Mouse (Mus musculus) spleen, adult 12 weeks (tissue): ENCODE data around the gene Pnliprp1.

Experiments used
- DNase-seq: peaks from one replicate; pipeline ENCODE4 v3.0.0; 2022; ENCODE audit warnings: low spot score

The Pnliprp1 gene

GRCm38 (mm10) chr19:58728445-58729031 lies at the start of gene Pnliprp1:
TSS of gene Pnliprp1 (plus strand) at chr19:58728887.
- DNase-seq: no peak

- DNase-seq: no peak
Measured at GRCm38 (mm10) chr19:58688933-58689332, 39.8 kb upstream of the Pnliprp1 start.

GRCm38 (mm10) chr19:58695314-58695713 lies 33.4 kb upstream of the Pnliprp1 start:
- DNase-seq: no peak

- no peak for DNase-seq
Measured at GRCm38 (mm10) chr19:58696235-58696634, 32.5 kb upstream of the Pnliprp1 start.

- DNase-seq: no peak
Measured at GRCm38 (mm10) chr19:58704556-58704955, 24.1 kb upstream of the Pnliprp1 start.

GRCm38 (mm10) chr19:58708611-58709010 lies 20.1 kb upstream of the Pnliprp1 start:
- no peak for DNase-seq

- DNase-seq: no peak
Measured at GRCm38 (mm10) chr19:58717925-58718324, 10.8 kb upstream of the Pnliprp1 start.

- no peak for DNase-seq
Measured at GRCm38 (mm10) chr19:58720439-58720838, 8.2 kb upstream of the Pnliprp1 start.

GRCm38 (mm10) chr19:58726551-58726950 lies 2.1 kb upstream of the Pnliprp1 start:
- DNase-seq: no peak

- no peak for DNase-seq
Measured at GRCm38 (mm10) chr19:58727756-58728155, 931 bp upstream of the Pnliprp1 start.

GRCm38 (mm10) chr19:58733216-58733615 lies 4.5 kb downstream of the Pnliprp1 start:
- no peak for DNase-seq

- DNase-seq: no peak
Measured at GRCm38 (mm10) chr19:58738111-58738510, 9.4 kb downstream of the Pnliprp1 start.

- DNase-seq: no peak
Measured at GRCm38 (mm10) chr19:58741036-58741435, 12.3 kb downstream of the Pnliprp1 start.

GRCm38 (mm10) chr19:58742711-58743110 lies 14.0 kb downstream of the Pnliprp1 start:
- DNase-seq: no peak

GRCm38 (mm10) chr19:58743736-58744135 lies 15.0 kb downstream of the Pnliprp1 start:
- no peak for DNase-seq

- no peak for DNase-seq
Measured at GRCm38 (mm10) chr19:58747498-58748000, 18.9 kb downstream of the Pnliprp1 start.

GRCm38 (mm10) chr19:58750822-58751221 lies 22.1 kb downstream of the Pnliprp1 start:
- no peak for DNase-seq

GRCm38 (mm10) chr19:58751504-58751903 lies 22.8 kb downstream of the Pnliprp1 start:
- no peak for DNase-seq

- no peak for DNase-seq
Measured at GRCm38 (mm10) chr19:58758871-58759270, 30.2 kb downstream of the Pnliprp1 start.

- DNase-seq: no peak
Measured at GRCm38 (mm10) chr19:58759423-58759822, 30.7 kb downstream of the Pnliprp1 start, which contains the start of gene Pnliprp2. TSS of gene Pnliprp2 (plus strand) at chr19:58759719.

GRCm38 (mm10) chr19:58762316-58762715 lies 33.6 kb downstream of the Pnliprp1 start:
- no peak for DNase-seq

GRCm38 (mm10) chr19:58762848-58763541 lies 34.3 kb downstream of the Pnliprp1 start:
- DNase-seq: no peak

GRCm38 (mm10) chr19:58767329-58767728 lies 38.6 kb downstream of the Pnliprp1 start:
- DNase-seq: no peak

- no peak for DNase-seq
Measured at GRCm38 (mm10) chr19:58776461-58776860, 47.8 kb downstream of the Pnliprp1 start.
